Mouse (Mus musculus): ENCODE results near the gene Far1. TPM values are rescaled to one million over a fixed set of nuclear protein-coding genes. Genes with fewer than 3 reads are reported as not detected.
A peak's percentile ranks its signal among the peaks of the same experiment; 100 is the strongest.

Far1 gene
- polyA plus RNA-seq, 1 experiment, result not detected

GRCm38 (mm10) chr7:113591084-113591483, 77.5 kb downstream of the Far1 start:
- H3K4me1 ChIP-seq (ENCODE audit: control insufficient read depth, insufficient read depth, low read length), result no peaks in the 10 kb centered on the region
- H3K4me3 ChIP-seq (ENCODE audit: insufficient read depth, low read depth, low read length), result no peak overlapping the region
- 85% methylated on average over 1 of the region's 1 CpGs for WGBS
- no peak for TF ChIP-seq POLR2A (IDR thresholded peaks at IDR 0.05; ENCODE audit: insufficient read depth, low read depth, low read length)
- no peak for TF ChIP-seq CTCF (IDR thresholded peaks at IDR 0.05; ENCODE audit: insufficient read depth, low read depth, low read length)
- no peak overlapping the region for H3K27ac ChIP-seq (ENCODE audit: insufficient read depth, low read depth, low read length)

- no peak overlapping the region for H3K27ac ChIP-seq (ENCODE audit: insufficient read depth, low read depth, low read length)
- H3K4me3 ChIP-seq (ENCODE audit: insufficient read depth, low read depth, low read length), result no peak overlapping the region
- TF ChIP-seq CTCF (IDR thresholded peaks at IDR 0.05; ENCODE audit: insufficient read depth, low read depth, low read length), result no peak
- TF ChIP-seq POLR2A (IDR thresholded peaks at IDR 0.05; ENCODE audit: insufficient read depth, low read depth, low read length), result no peak
- 90% methylated on average over 9 of the region's 9 CpGs for WGBS
- H3K4me1 ChIP-seq (ENCODE audit: control insufficient read depth, insufficient read depth, low read length), result no peaks in the 10 kb centered on the region
These were observed 78.1 kb downstream of the Far1 start for GRCm38 (mm10) chr7:113591557-113592354.

DNA sequence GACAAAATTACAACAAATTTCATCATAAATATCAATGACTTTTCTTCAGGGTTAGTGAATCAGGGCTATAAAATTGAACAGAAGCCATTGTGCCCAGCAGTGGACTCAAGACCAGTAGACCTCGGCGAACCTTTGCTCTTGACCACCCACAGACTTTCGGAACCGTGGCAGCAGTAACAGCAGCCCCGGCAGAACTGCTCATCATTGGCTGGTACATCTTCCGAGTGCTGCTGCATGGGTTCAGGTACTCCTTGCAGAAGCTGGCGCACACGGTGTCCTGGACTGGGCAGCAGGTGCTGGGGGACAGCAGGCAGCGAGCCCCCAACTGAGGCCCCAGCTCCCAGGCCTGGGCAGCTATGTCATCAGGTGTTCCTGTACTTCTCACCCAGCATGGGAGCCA, 79.1 kb downstream of the Far1 start:
- 93% methylated on average over 9 of the region's 9 CpGs for WGBS
- no peaks in the 10 kb centered on the region for H3K4me1 ChIP-seq (ENCODE audit: control insufficient read depth, insufficient read depth, low read length)
- no peak overlapping the region for H3K4me3 ChIP-seq (ENCODE audit: insufficient read depth, low read depth, low read length)
- TF ChIP-seq CTCF (IDR thresholded peaks at IDR 0.05; ENCODE audit: insufficient read depth, low read depth, low read length), result no peak
- TF ChIP-seq POLR2A (IDR thresholded peaks at IDR 0.05; ENCODE audit: insufficient read depth, low read depth, low read length), result no peak
- no peak overlapping the region for H3K27ac ChIP-seq (ENCODE audit: insufficient read depth, low read depth, low read length)

GRCm38 (mm10) chr7:113594363-113594762, 80.7 kb downstream of the Far1 start:
- Histone ChIP-seq H3K27ac (ENCODE audit: insufficient read depth, low read depth, low read length) (no peak overlapping the region), H3K4me3 (ENCODE audit: insufficient read depth, low read depth, low read length) (no peak overlapping the region), H3K4me1 (ENCODE audit: control insufficient read depth, insufficient read depth, low read length) (no peaks in the 10 kb centered on the region)
- 0% methylated on average over 3 of the region's 3 CpGs for WGBS
- TF ChIP-seq POLR2A (IDR thresholded peaks at IDR 0.05; ENCODE audit: insufficient read depth, low read depth, low read length) (no peak), CTCF (IDR thresholded peaks at IDR 0.05; ENCODE audit: insufficient read depth, low read depth, low read length) (no peak)

DNA sequence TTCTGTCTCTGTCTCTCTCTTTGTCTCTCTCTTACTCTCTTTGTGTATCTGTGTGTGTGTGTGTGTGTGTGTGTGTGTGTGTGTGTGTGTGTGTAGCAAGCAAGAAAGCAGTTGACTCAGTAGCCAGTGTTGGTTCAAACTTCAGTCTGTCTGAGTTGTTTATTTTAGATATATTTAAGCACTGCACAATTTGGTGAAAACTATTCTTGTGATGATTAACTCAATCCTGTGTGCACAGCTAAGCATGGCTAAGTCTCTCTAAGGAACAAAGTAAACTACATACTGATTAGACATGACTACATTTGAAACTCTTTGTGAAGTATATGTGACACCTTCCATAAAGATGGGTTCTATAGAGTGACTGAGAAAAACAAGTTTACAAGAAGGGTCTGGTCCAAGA, 83.6 kb downstream of the Far1 start:
- Histone ChIP-seq H3K4me1 (ENCODE audit: control insufficient read depth, insufficient read depth, low read length) (no peaks in the 10 kb centered on the region), H3K4me3 (ENCODE audit: insufficient read depth, low read depth, low read length) (no peak overlapping the region), H3K27ac (ENCODE audit: insufficient read depth, low read depth, low read length) (no peak overlapping the region)
- TF ChIP-seq POLR2A (IDR thresholded peaks at IDR 0.05; ENCODE audit: insufficient read depth, low read depth, low read length) (no peak), CTCF (IDR thresholded peaks at IDR 0.05; ENCODE audit: insufficient read depth, low read depth, low read length) (no peak)

GRCm38 (mm10) chr7:113601803-113602202, 88.2 kb downstream of the Far1 start:
- WGBS, result 92% methylated on average over 3 of the region's 3 CpGs
- TF ChIP-seq POLR2A (IDR thresholded peaks at IDR 0.05; ENCODE audit: insufficient read depth, low read depth, low read length) (no peak), CTCF (IDR thresholded peaks at IDR 0.05; ENCODE audit: insufficient read depth, low read depth, low read length) (no peak)
- H3K4me1 ChIP-seq (ENCODE audit: control insufficient read depth, insufficient read depth, low read length), result no peaks in the 10 kb centered on the region
- H3K27ac ChIP-seq (ENCODE audit: insufficient read depth, low read depth, low read length), result no peak overlapping the region
- no peak overlapping the region for H3K4me3 ChIP-seq (ENCODE audit: insufficient read depth, low read depth, low read length)

- 20% methylated on average over 9 of the region's 9 CpGs for WGBS
- H3K27ac ChIP-seq (ENCODE audit: insufficient read depth, low read depth, low read length), result no peak overlapping the region
- peaks cover 5% of the 10 kb centered on the region for H3K4me1 ChIP-seq (ENCODE audit: control insufficient read depth, insufficient read depth, low read length)
- no peak overlapping the region for H3K4me3 ChIP-seq (ENCODE audit: insufficient read depth, low read depth, low read length)
- 0 out of 2 replicates have a peak, but pooled peaks have one; percentile 13 for TF ChIP-seq CTCF (IDR thresholded peaks at IDR 0.05; ENCODE audit: insufficient read depth, low read depth, low read length)
- no peak for TF ChIP-seq POLR2A (IDR thresholded peaks at IDR 0.05; ENCODE audit: insufficient read depth, low read depth, low read length)
These were observed 94.3 kb downstream of the Far1 start for GRCm38 (mm10) chr7:113607928-113608327.

GRCm38 (mm10) chr7:113609027-113609705, 95.5 kb downstream of the Far1 start:
- WGBS, result 3% methylated on average over 8 of the region's 8 CpGs
- Histone ChIP-seq H3K27ac (ENCODE audit: insufficient read depth, low read depth, low read length) (no peak overlapping the region), H3K4me1 (ENCODE audit: control insufficient read depth, insufficient read depth, low read length) (peaks cover 5% of the 10 kb centered on the region), H3K4me3 (ENCODE audit: insufficient read depth, low read depth, low read length) (no peak overlapping the region)
- TF ChIP-seq POLR2A (IDR thresholded peaks at IDR 0.05; ENCODE audit: insufficient read depth, low read depth, low read length) (no peak), CTCF (IDR thresholded peaks at IDR 0.05; ENCODE audit: insufficient read depth, low read depth, low read length) (no peak)

GRCm38 (mm10) chr7:113612628-113613027, 99.0 kb downstream of the Far1 start:
- 88% methylated on average over 4 of the region's 4 CpGs for WGBS
- Histone ChIP-seq H3K27ac (ENCODE audit: insufficient read depth, low read depth, low read length) (no peak overlapping the region), H3K4me1 (ENCODE audit: control insufficient read depth, insufficient read depth, low read length) (peaks cover 5% of the 10 kb centered on the region), H3K4me3 (ENCODE audit: insufficient read depth, low read depth, low read length) (no peak overlapping the region)
- TF ChIP-seq CTCF (IDR thresholded peaks at IDR 0.05; ENCODE audit: insufficient read depth, low read depth, low read length) (no peak), POLR2A (IDR thresholded peaks at IDR 0.05; ENCODE audit: insufficient read depth, low read depth, low read length) (no peak)

All from olfactory bulb, adult 2 months (tissue).